Mouse (Mus musculus) midbrain, embryonic 11.5 days (tissue): ENCODE results near the gene Sctr. TPM values are rescaled to one million over a fixed set of nuclear protein-coding genes. Genes with fewer than 3 reads are reported as not detected.
"Not testable (repeated sequence)": the region's sequence is repeated elsewhere in the genome, so short reads cannot be mapped to it uniquely, and the experiment has no call there.

Experiments used
- ATAC-seq: fragments of 200-750 bp; cut with Nextera tagmentation; 2 replicates; pipeline ENCODE4 v1.8.0; 2017; ENCODE audit warnings: moderate TSS enrichment, moderate library complexity; ENCODE audit not compliant: low FRiP score
- DNase-seq: peaks from one replicate; pipeline ENCODE4 v3.0.0; 2015; ENCODE audit warnings: low spot score; ENCODE audit errors: missing footprints
- H3K27ac ChIP-seq: fragments of 300-500 bp; sonication (generic); 2 replicates; pipeline ENCODE4 v1.5.1; 2014; ENCODE audit warnings: low read depth, low read length
- H3K27me3 ChIP-seq: fragments of 300-500 bp; sonication (generic); 2 replicates; pipeline ENCODE4 v1.6.1; 2014; ENCODE audit warnings: mild to moderate bottlenecking, low read length, moderate library complexity, mixed read lengths; ENCODE audit not compliant: control insufficient read depth, insufficient read depth
- H3K36me3 ChIP-seq: fragments of 300-500 bp; sonication (generic); 2 replicates; pipeline ENCODE4 v1.6.1; 2014; ENCODE audit warnings: mild to moderate bottlenecking, low read length, moderate library complexity, mixed read lengths; ENCODE audit not compliant: control insufficient read depth, insufficient read depth
- H3K4me1 ChIP-seq: fragments of 300-500 bp; sonication (generic); 2 replicates; pipeline ENCODE4 v1.6.1; 2014; ENCODE audit warnings: low read length; ENCODE audit not compliant: control insufficient read depth, insufficient read depth
- H3K4me2 ChIP-seq: fragments of 300-500 bp; sonication (generic); 2 replicates; pipeline ENCODE4 v1.6.1; 2014; ENCODE audit warnings: mild to moderate bottlenecking, moderate library complexity
- H3K4me3 ChIP-seq: fragments of 300-500 bp; sonication (generic); 2 replicates; pipeline ENCODE4 v1.5.1; 2014; ENCODE audit warnings: low read depth, low read length
- H3K9ac ChIP-seq: fragments of 300-500 bp; sonication (generic); 2 replicates; pipeline ENCODE4 v1.6.1; 2014; ENCODE audit warnings: low read length
- H3K9me3 ChIP-seq: fragments of 300-500 bp; sonication (generic); 2 replicates; pipeline ENCODE4 v1.6.1; 2016; ENCODE audit warnings: low read length; ENCODE audit not compliant: control insufficient read depth
- WGBS: fragments of 180-500 bp; shearing (Covaris S2); extraction: QIAGEN DNeasy Blood & Tissue Kit; methylation state at CpG from one replicate; pipeline ENCODE4 v1.1.7; 2014; 5-methylcytosine and 5-hydroxymethylcytosine counted together
- polyA plus RNA-seq: library from polyadenylated mRNA; unstranded; fragments of >200 nt; fragmentation: Nextera tagmentation; extraction: Ambion mirVana; gene quantifications from 2 replicates; pipeline ENCODE4 v1.2.1, GENCODE M21; 2014

The Sctr gene
- polyA plus RNA-seq, 1 experiment from 2014 or later: 0.53 TPM

- Histone ChIP-seq H3K9ac (no peak overlapping the region), H3K4me3 (no peak overlapping the region), H3K27me3 (no peaks in the 10 kb centered on the region), H3K9me3 (no peaks in the 10 kb centered on the region), H3K4me2 (no peak overlapping the region), H3K36me3 (no peaks in the 10 kb centered on the region), H3K4me1 (no peaks in the 10 kb centered on the region; the same call in 1 of the 2 replicates), H3K27ac (no peak overlapping the region)
- 49% methylated on average over 7 of the region's 7 CpGs for WGBS
- DNase-seq: no peak
- ATAC-seq: no peak
Observed at GRCm38 (mm10) chr1:120082957-120083585, 76.4 kb downstream of the Sctr start.

- H3K27me3 ChIP-seq: no peaks in the 10 kb centered on the region
- WGBS: 68% methylated on average over 5 of the region's 5 CpGs
- H3K36me3 ChIP-seq: no peaks in the 10 kb centered on the region
- DNase-seq: no peak
- H3K4me3 ChIP-seq: no peak overlapping the region
- no peaks in the 10 kb centered on the region for H3K9me3 ChIP-seq
- ATAC-seq: no peak
- H3K27ac ChIP-seq: no peak overlapping the region
- H3K4me1 ChIP-seq: no peaks in the 10 kb centered on the region; the same call in 1 of the 2 replicates
- H3K4me2 ChIP-seq: no peak overlapping the region
- H3K9ac ChIP-seq: no peak overlapping the region
Observed at GRCm38 (mm10) chr1:120083921-120084517, 77.3 kb downstream of the Sctr start.

- H3K4me1 ChIP-seq: no peaks in the 10 kb centered on the region; the same call in 1 of the 2 replicates
- H3K4me3 ChIP-seq: no peak overlapping the region
- WGBS: 70% methylated on average over 3 of the region's 3 CpGs
- H3K4me2 ChIP-seq: no peak overlapping the region
- H3K9me3 ChIP-seq: no peaks in the 10 kb centered on the region
- no peak overlapping the region for H3K9ac ChIP-seq
- no peaks in the 10 kb centered on the region for H3K36me3 ChIP-seq
- ATAC-seq (no peak), DNase-seq (no peak)
- H3K27ac ChIP-seq: no peak overlapping the region
- no peaks in the 10 kb centered on the region for H3K27me3 ChIP-seq
Observed at GRCm38 (mm10) chr1:120085696-120086095, 79.0 kb downstream of the Sctr start.

- no peaks in the 10 kb centered on the region for H3K27me3 ChIP-seq
- ATAC-seq: no peak
- no peak for DNase-seq
- H3K9ac ChIP-seq: no peak overlapping the region
- no peak overlapping the region for H3K27ac ChIP-seq
- H3K36me3 ChIP-seq: no peaks in the 10 kb centered on the region
- H3K9me3 ChIP-seq: no peaks in the 10 kb centered on the region
- no peak overlapping the region for H3K4me2 ChIP-seq
- H3K4me3 ChIP-seq: no peak overlapping the region
- WGBS: 58% methylated on average over 13 of the region's 13 CpGs
- no peaks in the 10 kb centered on the region; the same call in 1 of the 2 replicates for H3K4me1 ChIP-seq
Observed at GRCm38 (mm10) chr1:120086644-120087043, 80.0 kb downstream of the Sctr start.

- peak; percentile 47 for ATAC-seq
- no peaks in the 10 kb centered on the region for H3K9me3 ChIP-seq
- no peaks in the 10 kb centered on the region for H3K36me3 ChIP-seq
- H3K4me1 ChIP-seq: no peaks in the 10 kb centered on the region; the same call in 1 of the 2 replicates
- 0% methylated on average over 3 of the region's 5 CpGs for WGBS
- H3K27ac ChIP-seq: no peak overlapping the region
- no peak for DNase-seq
- H3K9ac ChIP-seq: no peak overlapping the region; the same call in 1 of the 2 replicates
- no peaks in the 10 kb centered on the region for H3K27me3 ChIP-seq
- H3K4me2 ChIP-seq: no peak overlapping the region
- no peak overlapping the region for H3K4me3 ChIP-seq
Observed at GRCm38 (mm10) chr1:120089180-120089579, 82.5 kb downstream of the Sctr start.

DNA sequence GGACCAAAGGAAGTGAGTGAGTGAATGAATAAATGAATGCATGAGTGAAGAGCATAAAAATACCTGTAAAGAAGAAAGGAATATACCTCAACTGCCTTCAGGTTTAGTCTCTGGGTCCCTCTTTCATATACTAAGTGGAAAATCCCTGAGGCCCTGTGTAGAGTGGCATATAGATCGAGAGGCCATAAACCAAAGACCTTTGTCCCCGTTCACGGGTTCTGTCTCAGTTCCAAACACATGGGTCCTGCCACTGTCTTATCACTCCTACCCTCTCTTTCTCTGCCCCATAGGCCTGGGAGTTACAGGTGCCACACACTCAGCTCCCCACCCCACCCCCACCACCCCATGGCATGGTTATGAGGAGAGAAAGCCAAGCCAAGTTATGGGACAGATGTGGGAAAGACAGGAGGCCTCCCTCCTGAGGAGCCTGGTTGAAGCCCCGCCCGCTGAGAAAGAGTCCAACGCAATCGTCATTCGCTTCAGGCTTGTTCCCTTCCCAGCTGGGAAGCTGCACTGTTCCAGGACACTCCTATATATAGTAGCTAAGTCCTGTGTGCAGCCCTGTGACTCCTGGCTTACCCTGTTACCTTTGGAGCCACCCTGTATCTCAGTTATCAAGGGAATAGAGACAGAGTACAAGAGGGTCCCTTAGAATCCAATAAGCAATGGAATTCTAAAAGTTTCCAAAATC, 84.3 kb downstream of the Sctr start:
- 89% methylated on average over 8 of the region's 8 CpGs for WGBS
- H3K36me3 ChIP-seq: no peaks in the 10 kb centered on the region
- H3K27me3 ChIP-seq: no peaks in the 10 kb centered on the region
- H3K9me3 ChIP-seq: no peaks in the 10 kb centered on the region
- H3K27ac ChIP-seq: no peak overlapping the region
- no peak overlapping the region for H3K4me3 ChIP-seq
- H3K4me1 ChIP-seq: no peaks in the 10 kb centered on the region; the same call in 1 of the 2 replicates
- ATAC-seq (no peak), DNase-seq (no peak)
- no peak overlapping the region for H3K9ac ChIP-seq
- no peak overlapping the region for H3K4me2 ChIP-seq

DNA sequence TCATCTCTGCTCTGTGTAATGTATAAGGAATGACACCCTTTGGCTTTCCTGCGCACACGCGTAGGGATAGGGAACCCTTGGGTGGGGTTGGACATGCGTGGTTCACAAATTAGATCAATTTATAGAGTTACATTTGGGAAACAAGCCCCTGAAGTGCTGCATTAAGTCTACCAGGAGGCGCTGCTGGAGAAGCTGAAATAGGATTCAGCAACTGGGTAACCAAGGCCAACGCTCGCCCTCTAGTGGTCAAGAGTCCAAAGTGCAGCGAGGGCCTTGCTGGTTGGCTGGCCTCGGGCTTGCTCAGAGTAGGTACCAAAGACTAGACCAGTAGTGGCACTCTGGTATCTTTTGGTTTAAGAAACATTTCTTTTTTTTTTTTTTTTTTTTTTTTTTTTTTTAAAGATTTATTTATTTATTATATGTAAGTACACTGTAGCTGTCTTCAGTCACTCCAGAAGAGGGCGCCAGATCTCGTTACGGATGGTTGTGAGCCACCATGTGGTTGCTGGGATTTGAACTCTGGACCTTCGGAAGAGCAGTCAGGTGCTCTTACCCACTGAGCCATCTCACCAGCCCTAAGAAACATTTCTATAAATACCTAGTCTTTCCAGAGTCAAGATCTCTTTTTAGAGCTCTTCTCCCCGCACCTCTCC, 86.9 kb downstream of the Sctr start:
- peak; percentile 97 for DNase-seq
- not testable (repeated sequence) for H3K4me1 ChIP-seq, H3K9me3 ChIP-seq, ATAC-seq, H3K27me3 ChIP-seq, H3K4me3 ChIP-seq, H3K27ac ChIP-seq, H3K36me3 ChIP-seq, H3K4me2 ChIP-seq, H3K9ac ChIP-seq
- 58% methylated on average over 11 of the region's 14 CpGs for WGBS

DNA sequence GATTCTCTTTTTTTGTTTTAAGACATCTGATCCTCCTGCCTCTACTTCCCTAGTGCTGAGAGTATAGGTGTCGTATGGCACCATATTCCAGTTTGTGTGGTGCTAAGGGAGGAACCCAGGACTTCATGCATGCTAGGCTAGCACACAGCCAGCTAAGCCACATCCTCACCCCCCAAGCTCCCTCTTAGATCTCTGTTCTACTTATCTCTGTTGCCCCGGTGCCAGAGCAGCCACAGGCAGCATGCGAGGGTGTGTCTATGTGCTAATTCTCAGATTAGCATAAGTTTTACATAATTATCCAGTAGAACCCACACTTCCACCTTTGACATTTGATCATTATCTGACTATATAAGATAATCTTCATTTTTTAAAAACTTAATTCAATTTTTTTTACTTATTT, 88.2 kb downstream of the Sctr start:
- ATAC-seq: no peak

GRCm38 (mm10) chr1:120098327-120098726, 91.6 kb downstream of the Sctr start:
- WGBS: 17% methylated on average over 7 of the region's 7 CpGs
- no peak overlapping the region for H3K4me2 ChIP-seq
- DNase-seq: peak; percentile 96
- H3K27me3 ChIP-seq: no peaks in the 10 kb centered on the region
- no peaks in the 10 kb centered on the region for H3K36me3 ChIP-seq
- ATAC-seq: no peak
- H3K9me3 ChIP-seq: no peaks in the 10 kb centered on the region
- H3K4me1 ChIP-seq: no peaks in the 10 kb centered on the region
- no peak overlapping the region for H3K4me3 ChIP-seq
- no peak overlapping the region for H3K9ac ChIP-seq
- H3K27ac ChIP-seq: no peak overlapping the region

More for the DNA sequence above, 88.2 kb downstream of the Sctr start:
- H3K9me3 ChIP-seq: no peaks in the 10 kb centered on the region
- WGBS: 67% methylated on average over 3 of the region's 3 CpGs
- no peak overlapping the region for H3K4me3 ChIP-seq
- no peak overlapping the region for H3K27ac ChIP-seq
- no peaks in the 10 kb centered on the region for H3K4me1 ChIP-seq
- peak; percentile 26 for DNase-seq
- no peaks in the 10 kb centered on the region for H3K36me3 ChIP-seq
- no peaks in the 10 kb centered on the region for H3K27me3 ChIP-seq
- no peak overlapping the region for H3K4me2 ChIP-seq
- H3K9ac ChIP-seq: no peak overlapping the region
